8 mouse cellular contexts compared by ENCODE assay signal in genomic region chr4:155769880-155770512, GRCm38 (mm10). TPM values are rescaled to one million over a fixed set of nuclear protein-coding genes. Genes with fewer than 3 reads are reported as not detected.
DNase-seq lines count a peak whose midpoint lies in the region; ATAC-seq and TF ChIP-seq lines count a peak whose summit lies in the region.

No protein-coding gene starts in this region.

- peak; percentile 81 for DNase-seq in ES-CJ7 (ENCODE audit: low read depth, low spot score)
- peak; percentile 93 for DNase-seq in cerebellum, adult 11-12 months
- peak; percentile 95 for DNase-seq in heart, postnatal 4 days
- peak; percentile 76 to 93 for DNase-seq in layer of hippocampus, adult 2 months (ENCODE audit: low spot score in 2 of 2)
- DNase-seq in lung, embryonic 14.5 days: peak; percentile 95
- peak; percentile 54 to 60 for DNase-seq in thymus, adult 18-20 months

- no peaks in the 10 kb centered on the region for H3K36me3 ChIP-seq in forebrain, embryonic 16.5 days (ENCODE audit: control insufficient read depth, insufficient read depth)
- no peaks in the 10 kb centered on the region for H3K36me3 ChIP-seq in lung, embryonic 14.5 days (ENCODE audit: insufficient read depth)

- H3K9ac ChIP-seq in forebrain, embryonic 16.5 days (replicated peaks; ENCODE audit: low read depth, low read length): peak overlapping the region; percentile 86
- peak overlapping the region; percentile 79 for H3K9ac ChIP-seq in lung, embryonic 14.5 days

- peak overlapping the region; percentile 57 for H3K4me3 ChIP-seq in forebrain, embryonic 16.5 days (replicated peaks; ENCODE audit: low read length)
- peak overlapping the region; percentile 68 for H3K4me3 ChIP-seq in layer of hippocampus, adult 2 months
- H3K4me3 ChIP-seq in lung, embryonic 14.5 days (ENCODE audit: low read depth, low read length): peak overlapping the region; percentile 53

- peaks cover 20% of the 10 kb centered on the region for H3K4me1 ChIP-seq in forebrain, embryonic 16.5 days (replicated peaks; ENCODE audit: control insufficient read depth, insufficient read depth, low read length)
- peaks cover 11% of the 10 kb centered on the region for H3K4me1 ChIP-seq in lung, embryonic 14.5 days (ENCODE audit: insufficient read depth)

- peak; percentile 78 for ATAC-seq in forebrain, embryonic 16.5 days
- peak; percentile 91 for ATAC-seq in lung, embryonic 14.5 days (ENCODE audit: insufficient read depth)
- ATAC-seq in neutrophil, adult 5-6 weeks (ENCODE audit: extremely low read depth, insufficient number of reproducible peaks, low FRiP score, poor library complexity, severe bottlenecking): peak; percentile 71

- under 1% methylated on average over 39 of the region's 39 CpGs for WGBS in forebrain, embryonic 16.5 days
- WGBS in lung, embryonic 14.5 days: 0% methylated on average over 39 of the region's 39 CpGs

- H3K9me3 ChIP-seq in forebrain, embryonic 16.5 days (ENCODE audit: control insufficient read depth, low read length): no peaks in the 10 kb centered on the region
- no peaks in the 10 kb centered on the region for H3K9me3 ChIP-seq in lung, embryonic 14.5 days (ENCODE audit: low read depth, low read length)

- H3K4me2 ChIP-seq in forebrain, embryonic 16.5 days (ENCODE audit: low read length): peak overlapping the region; percentile 63
- H3K4me2 ChIP-seq in lung, embryonic 14.5 days: peak overlapping the region; percentile 81

- peak; percentile 83 for TF ChIP-seq CTCF in layer of hippocampus, adult 2 months (conservative IDR thresholded peaks at IDR 0.05)
- TF ChIP-seq CTCF in lung, embryonic 14.5 days (IDR thresholded peaks at IDR 0.05; ENCODE audit: low read depth): peak; percentile 94

- no peak overlapping the region for H3K27ac ChIP-seq in forebrain, embryonic 16.5 days (ENCODE audit: low read length)
- peak overlapping the region; percentile 88 for H3K27ac ChIP-seq in layer of hippocampus, adult 2 months
- H3K27ac ChIP-seq in lung, embryonic 14.5 days (ENCODE audit: low read depth): peak overlapping the region; percentile 78; the same call in 1 of the 2 replicates

- H3K27me3 ChIP-seq in forebrain, embryonic 16.5 days (replicated peaks; ENCODE audit: control insufficient read depth, insufficient read depth, low read length): peaks cover 6% of the 10 kb centered on the region
- peaks cover 14% of the 10 kb centered on the region for H3K27me3 ChIP-seq in lung, embryonic 14.5 days (ENCODE audit: insufficient read depth, low read length)

RNA-seq across cellular contexts. Expression of gene Vwa1, which starts 4.5 kb away (rescaled TPM):
- polyA plus RNA-seq in forebrain, embryonic 16.5 days (2015; fragmentation: Nextera tagmentation; extraction: Ambion mirVana): 27.3 and 29.6 TPM in 2 replicates
- 10 to 100 TPM; 11.5 to 12.5 TPM for total RNA-seq in heart, postnatal 4 days (2021)
- total RNA-seq in layer of hippocampus, adult 2 months (2021): 1 to 10 TPM; 9.6 to 9.8 TPM
- polyA plus RNA-seq in lung, embryonic 14.5 days (2014; fragmentation: Nextera tagmentation; extraction: Ambion mirVana): 8.7 and 8.9 TPM in 2 replicates
- 0.12 and 0.37 TPM in 2 replicates for total RNA-seq in neutrophil, adult 5-6 weeks (2017)

RNA-seq across cellular contexts. Expression of gene Atad3a, which starts 9.1 kb away (rescaled TPM):
- polyA plus RNA-seq in forebrain, embryonic 16.5 days (2015; fragmentation: Nextera tagmentation; extraction: Ambion mirVana): 98.2 and 101 TPM in 2 replicates
- 10 to 100 TPM; 82.7 to 89.7 TPM for total RNA-seq in heart, postnatal 4 days (2021)
- total RNA-seq in layer of hippocampus, adult 2 months (2021): 10 to 100 TPM; 49.9 to 51.4 TPM
- polyA plus RNA-seq in lung, embryonic 14.5 days (2014; fragmentation: Nextera tagmentation; extraction: Ambion mirVana): 96.6 and 102 TPM in 2 replicates
- 41.5 and 55.2 TPM in 2 replicates for total RNA-seq in neutrophil, adult 5-6 weeks (2017)

RNA-seq across cellular contexts. Expression of gene Tmem88b, which starts 15.7 kb away (rescaled TPM):
- polyA plus RNA-seq in forebrain, embryonic 16.5 days (2015; fragmentation: Nextera tagmentation; extraction: Ambion mirVana): 0.47 and 0.53 TPM in 2 replicates
- total RNA-seq in heart, postnatal 4 days (2021): 1 to 10 TPM; 4.6 to 4.9 TPM
- total RNA-seq in layer of hippocampus, adult 2 months (2021): 10 to 100 TPM; 24.0 to 24.8 TPM
- 0.12 and 0.15 TPM in 2 replicates for polyA plus RNA-seq in lung, embryonic 14.5 days (2014; fragmentation: Nextera tagmentation; extraction: Ambion mirVana)
- total RNA-seq in neutrophil, adult 5-6 weeks (2017): 0.12 TPM in 1 of 2 replicates, not detected in the other

RNA-seq across cellular contexts. Expression of gene Ankrd65, which starts 20.2 kb away (rescaled TPM):
- polyA plus RNA-seq in forebrain, embryonic 16.5 days (2015; fragmentation: Nextera tagmentation; extraction: Ambion mirVana): not detected in 2 replicates
- not detected for total RNA-seq in heart, postnatal 4 days (2021)
- under 1 TPM in 1 of 2 experiments, not detected in 1; 0.32 TPM for total RNA-seq in layer of hippocampus, adult 2 months (2021)
- polyA plus RNA-seq in lung, embryonic 14.5 days (2014; fragmentation: Nextera tagmentation; extraction: Ambion mirVana): not detected in 2 replicates
- not detected in 2 replicates for total RNA-seq in neutrophil, adult 5-6 weeks (2017)

RNA-seq across cellular contexts. Expression of gene Mrpl20, which starts 32.7 kb away (rescaled TPM):
- polyA plus RNA-seq in forebrain, embryonic 16.5 days (2015; fragmentation: Nextera tagmentation; extraction: Ambion mirVana): 214 and 231 TPM in 2 replicates
- total RNA-seq in heart, postnatal 4 days (2021): 10 to 100 TPM; 78.1 to 95.5 TPM
- 10 to 100 TPM; 86.6 to 89.6 TPM for total RNA-seq in layer of hippocampus, adult 2 months (2021)
- 226 and 231 TPM in 2 replicates for polyA plus RNA-seq in lung, embryonic 14.5 days (2014; fragmentation: Nextera tagmentation; extraction: Ambion mirVana)
- total RNA-seq in neutrophil, adult 5-6 weeks (2017): 30.4 and 33.5 TPM in 2 replicates

Comparison
In these comparisons a context has a peak if more than half of its experiments do, and no peak if none do; other contexts are left out.
1. RNA of gene Tmem88b, which starts 15.7 kb away (total RNA-seq): 24.0 to 24.8 TPM in layer of hippocampus, adult 2 months; 4.6 to 4.9 TPM in heart, postnatal 4 days and 0.12 TPM in neutrophil, adult 5-6 weeks; every median in the first group is over 4 times any median in the second.
2. Peak in every context shown above with its lines, with median percentiles within 50 percentile points of each other: DNase-seq, ATAC-seq and H3K4me3 ChIP-seq.